Mouse (Mus musculus): ENCODE measurements around the gene Ralb.

Gene Ralb

DNA sequence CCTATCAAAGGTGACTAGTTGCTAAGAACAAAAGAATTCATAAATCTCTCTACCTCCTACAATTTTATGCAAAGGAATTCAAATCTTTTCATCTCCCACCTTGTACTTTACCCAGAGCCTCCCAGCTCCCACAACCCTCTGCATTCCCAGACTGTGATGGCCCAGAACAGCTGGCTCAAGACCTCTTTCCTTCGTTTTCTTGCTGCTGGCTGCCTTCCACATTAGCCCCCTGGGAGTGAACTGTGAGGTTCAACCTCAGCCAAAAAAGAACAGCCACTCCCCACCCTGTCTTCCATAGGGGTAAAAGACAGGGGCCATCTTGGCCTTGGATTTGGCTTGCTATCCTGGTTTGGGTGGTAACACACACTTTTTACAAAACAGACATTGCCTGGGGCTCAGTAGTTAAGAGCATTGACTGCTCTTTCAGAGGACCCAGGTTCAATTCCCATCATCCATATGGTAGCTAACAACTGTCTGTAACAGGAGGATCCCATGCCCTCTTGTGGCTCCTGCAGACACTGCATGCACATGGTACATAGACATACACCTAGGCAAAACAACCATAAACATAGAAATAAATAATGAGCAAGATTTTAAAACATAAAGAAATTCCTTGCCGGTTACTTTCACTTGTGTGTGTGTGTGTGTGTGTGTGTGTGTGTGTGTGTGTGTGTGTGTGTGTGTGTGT, 10.4 kb downstream of the Ralb start:
- DNase-seq (ENCODE audit: low read depth, low spot score), result no peak

DNA sequence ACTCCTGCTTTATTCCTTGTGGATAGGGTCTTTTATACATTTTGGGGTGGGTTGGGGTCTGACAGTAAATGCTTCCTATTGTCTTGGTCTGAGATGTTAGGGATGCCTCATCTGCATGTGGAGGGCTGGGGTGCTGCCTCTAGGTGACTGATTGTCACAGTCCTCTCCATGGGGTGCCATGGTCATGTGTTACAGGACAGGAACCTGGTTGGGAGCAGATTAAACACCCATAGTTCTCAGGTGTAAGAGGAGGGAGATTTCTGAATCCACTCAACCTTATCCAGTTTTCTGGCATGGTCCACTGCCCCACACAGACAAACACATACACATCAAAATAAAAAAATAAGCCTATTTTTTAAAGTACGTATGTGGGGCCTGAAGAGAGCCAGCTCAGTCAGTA, 12.1 kb downstream of the Ralb start:
- DNase-seq (ENCODE audit: low read depth, low spot score), result no peak

DNA sequence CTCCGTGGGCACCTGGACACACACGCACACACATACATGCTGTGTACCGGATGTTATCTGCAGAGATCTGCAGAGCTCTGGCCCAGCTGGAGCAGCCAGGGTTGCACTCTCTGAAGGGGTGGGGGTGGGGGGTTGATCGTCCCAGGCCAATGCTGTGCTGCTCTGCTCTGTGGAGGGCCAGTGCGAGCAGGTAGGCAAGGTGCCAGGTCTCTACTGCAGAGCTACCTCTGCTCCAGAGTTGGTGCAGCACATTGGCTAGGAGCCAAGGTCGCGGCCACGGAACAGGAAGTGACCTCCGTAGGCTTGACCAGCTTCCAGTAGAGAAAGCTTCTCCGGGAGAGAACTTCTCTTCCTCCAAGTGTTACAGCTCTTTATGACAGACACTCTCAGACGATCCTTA, 12.5 kb downstream of the Ralb start:
- no peak for DNase-seq (ENCODE audit: low read depth, low spot score)

DNA sequence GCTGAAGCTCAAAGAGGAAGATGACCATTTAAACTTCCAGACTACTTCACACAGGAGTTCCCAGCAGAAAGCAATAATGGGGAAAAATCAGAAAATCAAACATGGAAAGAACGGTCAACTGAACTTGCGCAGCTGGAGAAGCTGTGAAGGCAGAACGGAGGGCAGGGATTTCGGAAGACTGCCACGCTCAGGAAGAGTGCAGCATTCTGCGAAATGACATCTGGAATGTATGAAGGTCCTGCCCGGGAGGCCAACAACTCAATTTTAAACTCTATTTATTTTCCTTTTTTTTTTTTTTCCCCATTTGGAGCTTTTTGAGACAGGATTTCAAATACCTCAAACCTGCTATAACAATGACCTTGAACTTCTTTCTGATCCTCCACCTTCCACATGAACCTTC, 13.8 kb downstream of the Ralb start:
- no peak for DNase-seq (ENCODE audit: low read depth, low spot score)

DNA sequence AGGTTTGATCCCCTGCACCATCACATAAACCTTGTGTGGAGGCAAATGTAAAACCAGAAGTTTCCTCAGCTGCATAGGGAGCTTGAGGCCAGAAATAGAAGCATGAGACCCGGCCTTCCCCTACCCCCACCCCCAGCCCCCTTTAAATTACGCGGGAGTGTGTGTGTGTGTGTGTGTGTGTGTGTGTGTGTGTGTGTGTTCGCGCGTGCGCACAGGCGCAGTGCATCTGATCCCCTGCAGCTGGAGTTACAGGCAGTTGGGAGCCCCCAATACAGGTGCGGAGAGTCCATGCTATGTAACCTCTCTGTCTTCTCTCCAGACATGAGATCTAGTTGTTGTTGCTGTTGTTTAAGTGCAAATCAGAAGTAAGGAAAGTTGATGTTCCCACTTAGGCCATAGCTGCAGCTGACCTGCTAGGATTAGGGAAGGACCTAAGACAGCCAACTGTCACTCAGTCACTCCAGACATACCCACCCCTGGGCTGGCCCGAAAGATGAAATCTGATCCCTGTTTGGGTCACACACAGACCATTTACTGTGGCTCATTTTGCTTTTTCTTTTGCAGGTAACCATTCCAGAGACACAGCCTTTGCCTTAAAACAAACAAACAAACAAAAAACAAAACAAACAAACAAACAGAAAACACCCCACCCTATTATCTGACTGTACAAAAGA, 16.5 kb downstream of the Ralb start:
- DNase-seq (ENCODE audit: low read depth, low spot score), result no peak

DNA sequence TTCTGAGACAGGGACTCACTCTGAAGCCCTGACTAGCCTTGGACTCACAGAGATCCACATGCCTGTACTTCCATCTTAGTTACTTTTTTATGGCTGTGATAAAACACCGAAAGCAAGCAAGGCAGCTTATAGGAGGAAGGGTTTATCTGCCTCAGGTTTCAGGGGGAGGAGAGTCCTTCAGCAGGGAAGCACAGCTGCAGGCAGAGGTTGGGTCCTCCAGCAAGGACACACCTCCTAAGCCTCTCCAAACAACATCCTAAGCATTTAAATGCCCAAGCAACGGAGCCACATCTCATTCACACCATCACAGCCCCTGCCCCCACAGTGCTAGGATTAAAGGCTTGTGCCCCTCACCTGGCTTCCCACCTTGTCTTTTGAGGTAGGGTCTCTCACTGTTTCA, 18.8 kb downstream of the Ralb start:
- no peak for DNase-seq (ENCODE audit: low read depth, low spot score)

DNA sequence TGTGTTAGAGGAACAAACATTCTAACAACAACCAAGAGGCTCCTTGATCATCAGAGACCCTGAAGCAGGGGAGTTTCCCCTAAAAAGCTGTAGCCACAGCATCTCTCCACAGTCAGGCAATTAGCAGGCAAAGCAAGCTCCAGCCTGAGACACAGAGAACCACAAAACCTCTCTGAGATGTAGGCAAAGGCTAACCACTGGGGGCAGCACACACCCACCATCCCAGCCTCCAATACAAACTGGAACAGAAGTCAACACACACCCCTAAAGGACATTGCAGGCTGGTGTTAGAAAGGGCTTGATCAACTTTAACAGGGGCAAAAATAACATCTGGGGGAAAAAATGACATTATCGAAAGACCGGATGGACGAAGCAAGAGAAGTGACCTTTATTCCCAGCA, 20.1 kb downstream of the Ralb start:
- no peak for DNase-seq (ENCODE audit: low read depth, low spot score)

DNA sequence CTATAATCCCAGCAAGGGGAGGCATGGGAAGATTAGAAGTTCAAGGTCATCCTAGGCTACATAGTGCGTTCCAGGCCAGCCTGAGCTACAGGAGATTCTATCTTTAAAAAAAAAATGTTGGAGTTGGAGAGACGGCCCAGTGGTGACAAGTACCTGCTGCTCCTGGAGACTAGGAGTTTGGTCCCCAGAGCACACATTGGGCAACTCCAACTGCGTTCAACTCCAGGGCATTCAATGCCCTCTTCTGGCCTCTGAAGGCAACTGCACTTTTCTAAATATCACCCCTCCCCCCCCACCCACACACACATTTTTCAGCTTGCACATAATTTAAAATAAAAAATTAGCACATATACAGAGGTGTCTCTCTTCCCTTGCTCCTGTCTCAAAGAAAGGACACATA, 21.7 kb downstream of the Ralb start:
- no peak for DNase-seq (ENCODE audit: low read depth, low spot score)

DNA sequence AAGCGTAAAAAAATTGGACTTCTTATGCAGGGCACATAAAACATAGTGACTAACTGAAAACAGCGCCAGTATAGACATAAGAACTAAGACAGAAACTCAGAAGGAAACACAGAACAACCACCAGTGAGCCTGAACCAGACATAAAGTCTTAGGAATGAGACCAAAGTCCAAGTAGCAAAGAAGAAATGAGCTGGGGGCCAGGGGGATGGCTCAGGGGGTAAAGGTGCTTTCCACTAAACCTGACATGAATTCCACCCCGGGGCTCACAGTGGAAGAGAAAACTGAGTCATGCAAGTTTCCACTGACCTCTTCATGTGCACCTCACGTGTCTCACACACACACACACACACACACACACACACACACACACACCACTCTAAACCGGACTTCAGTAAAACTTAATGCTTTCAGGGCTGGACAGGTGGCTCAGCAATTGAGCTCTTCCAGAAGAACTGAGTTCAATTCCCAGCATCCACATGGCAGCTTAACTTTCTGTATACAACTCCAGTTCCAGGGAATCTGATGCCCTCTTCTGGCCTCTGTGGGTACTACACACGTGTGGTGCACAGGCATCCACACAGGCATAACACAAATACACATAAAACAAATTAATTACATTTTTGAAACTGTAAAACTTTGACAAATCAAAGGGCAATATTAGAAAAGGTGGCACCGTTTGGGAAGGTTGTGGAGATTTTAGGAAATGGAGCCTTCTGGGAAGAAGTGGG, 23.2 kb downstream of the Ralb start:
- no peak for DNase-seq (ENCODE audit: low read depth, low spot score)

DNA sequence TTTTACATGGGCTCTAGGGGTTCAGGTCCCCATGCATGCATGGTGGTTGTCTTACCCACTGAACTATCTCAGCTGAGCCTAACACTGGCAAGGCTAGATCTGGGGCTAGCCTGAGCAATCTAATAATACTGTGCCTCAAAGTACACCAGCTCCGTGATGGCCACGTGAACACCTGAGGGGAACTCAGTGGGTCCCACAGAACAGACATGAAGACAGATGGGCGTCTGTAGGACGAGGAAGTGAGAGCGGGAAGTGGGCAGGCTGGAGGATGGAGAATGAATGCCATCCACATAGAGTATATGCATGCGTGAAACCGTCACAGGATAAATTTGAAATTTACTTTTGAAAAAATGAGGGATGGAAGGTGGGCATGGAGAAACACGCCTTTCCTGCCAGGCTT, 23.9 kb downstream of the Ralb start:
- DNase-seq (ENCODE audit: low read depth, low spot score), result no peak

DNA sequence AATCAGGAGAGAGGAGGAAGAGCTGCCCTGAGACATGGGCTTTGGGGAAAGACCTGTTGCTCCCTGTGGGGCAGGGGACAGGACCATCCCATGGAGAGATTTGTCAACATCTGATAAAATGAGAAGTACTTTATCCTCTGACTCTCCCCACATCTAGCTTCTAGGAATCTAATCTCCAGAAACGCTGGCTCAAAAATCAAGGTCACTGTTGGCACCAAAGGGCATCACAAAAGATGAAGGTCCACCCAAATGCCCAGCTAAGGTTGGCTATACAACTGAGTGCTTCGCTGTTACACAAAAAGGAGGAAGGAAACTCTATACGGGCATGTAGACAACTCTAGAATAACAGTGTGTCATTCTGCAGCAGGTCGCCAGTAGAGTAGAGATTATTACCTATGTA, 25.0 kb downstream of the Ralb start:
- DNase-seq (ENCODE audit: low read depth, low spot score), result no peak

DNA sequence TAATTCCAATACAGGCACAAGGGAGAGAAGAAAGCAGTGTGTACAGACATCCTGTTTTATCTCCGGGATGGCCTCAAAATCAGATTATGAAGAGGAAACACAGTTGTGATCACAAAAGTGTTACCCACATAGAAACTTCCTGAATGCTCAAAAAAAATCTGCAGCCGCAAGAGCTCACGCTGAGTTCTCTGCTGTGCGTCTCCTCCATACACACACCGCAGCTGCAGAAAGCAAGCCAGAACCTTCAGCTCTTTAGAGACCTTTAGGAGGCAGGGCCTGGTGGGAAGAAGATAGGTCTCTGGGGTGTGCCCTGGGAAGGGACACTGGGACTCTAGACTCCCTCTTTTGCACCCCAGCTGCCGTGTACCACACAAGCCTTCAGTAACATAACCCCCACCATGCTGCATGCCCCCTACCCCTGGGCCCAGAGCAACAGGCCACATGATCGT, 27.7 kb downstream of the Ralb start:
- DNase-seq (ENCODE audit: low read depth, low spot score), result no peak

DNA sequence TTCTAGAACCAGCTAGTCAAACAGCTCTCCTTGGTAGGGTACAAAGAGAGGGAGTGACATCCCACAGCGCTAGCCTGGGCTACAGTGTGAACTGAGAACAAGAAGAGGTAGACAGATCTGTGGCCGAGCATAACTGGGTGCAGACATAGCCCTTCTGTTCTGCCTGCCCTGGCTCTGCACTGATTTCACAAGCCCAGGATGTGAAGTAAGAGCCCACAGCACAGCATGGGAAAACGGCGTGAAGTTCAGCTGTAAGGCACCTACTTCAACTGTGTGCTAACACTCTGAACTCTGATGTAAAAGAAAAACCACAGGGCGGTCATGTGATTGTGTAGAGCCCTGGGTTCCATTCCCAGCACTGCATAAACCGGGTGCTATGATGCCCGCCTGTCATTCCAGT, 29.9 kb downstream of the Ralb start:
- DNase-seq (ENCODE audit: low read depth, low spot score), result no peak

DNA sequence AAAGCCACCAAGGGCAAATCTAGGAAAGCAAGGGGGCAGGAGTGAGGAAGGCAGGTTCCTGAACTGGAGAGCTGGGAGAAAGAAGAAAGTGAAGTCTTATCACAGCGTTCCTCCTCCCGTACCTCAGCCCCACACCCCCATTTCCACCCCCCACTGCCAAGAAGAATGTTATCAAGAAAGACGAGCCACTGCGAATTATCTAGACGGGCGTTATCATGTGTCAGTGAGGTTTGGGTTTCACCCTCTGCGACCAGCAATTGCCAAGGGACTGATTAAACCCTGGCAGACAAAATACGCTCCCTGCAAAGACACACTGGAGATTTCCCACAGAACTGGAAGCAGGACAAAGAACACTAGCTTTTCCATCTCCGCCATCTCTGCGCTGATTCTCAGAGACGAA, 31.9 kb downstream of the Ralb start:
- no peak for DNase-seq (ENCODE audit: low read depth, low spot score)

DNA sequence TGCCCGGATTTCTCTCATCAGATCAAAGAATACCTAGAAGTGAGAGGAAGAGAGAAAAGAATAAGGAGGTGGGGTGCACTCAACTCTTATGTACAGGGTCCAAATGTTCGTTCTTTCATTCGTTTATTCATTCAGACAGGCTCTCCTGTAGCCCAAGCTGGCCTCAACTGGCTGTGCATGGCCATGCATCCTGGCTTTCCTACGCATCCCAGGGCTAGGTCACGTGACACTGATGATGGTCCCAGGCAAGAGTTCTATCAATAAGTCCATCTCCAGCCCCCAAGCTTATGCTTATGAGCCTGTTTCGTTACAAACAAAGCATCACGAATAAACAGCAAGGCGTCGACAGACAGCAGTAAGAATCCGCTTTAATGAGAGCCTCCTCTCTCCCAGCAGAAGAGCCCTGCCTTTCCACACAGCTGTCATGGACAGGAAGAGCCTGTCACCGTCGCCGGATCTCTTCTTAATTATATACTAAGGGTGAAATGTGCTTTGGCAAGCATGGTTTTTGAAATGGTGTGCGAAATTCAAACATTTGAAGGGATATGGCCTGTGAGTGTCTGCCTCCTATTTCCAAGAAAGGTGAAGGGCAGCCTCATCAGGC, 32.7 kb downstream of the Ralb start:
- no peak for DNase-seq (ENCODE audit: low read depth, low spot score)

DNA sequence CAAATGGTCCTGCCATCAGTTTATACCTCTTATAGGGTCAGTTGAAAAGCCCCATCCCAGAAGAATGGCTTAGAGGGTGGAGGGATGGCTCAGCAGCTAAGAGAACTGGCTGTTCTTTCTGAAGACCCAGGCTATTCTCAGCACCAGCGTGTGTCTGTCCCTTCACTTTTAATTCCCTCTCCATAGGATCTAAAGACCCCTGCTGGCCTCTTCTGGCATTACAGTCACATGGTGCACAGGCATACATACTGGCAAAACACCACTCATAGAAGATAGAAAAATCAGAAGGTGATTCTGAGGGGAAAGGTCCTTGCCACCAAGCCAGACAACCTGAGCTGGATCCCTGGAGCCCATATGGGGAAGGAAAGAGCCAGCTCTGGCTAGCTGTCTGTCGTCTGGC, 41.2 kb downstream of the Ralb start:
- DNase-seq (ENCODE audit: low read depth, low spot score), result peak; percentile 5

DNA sequence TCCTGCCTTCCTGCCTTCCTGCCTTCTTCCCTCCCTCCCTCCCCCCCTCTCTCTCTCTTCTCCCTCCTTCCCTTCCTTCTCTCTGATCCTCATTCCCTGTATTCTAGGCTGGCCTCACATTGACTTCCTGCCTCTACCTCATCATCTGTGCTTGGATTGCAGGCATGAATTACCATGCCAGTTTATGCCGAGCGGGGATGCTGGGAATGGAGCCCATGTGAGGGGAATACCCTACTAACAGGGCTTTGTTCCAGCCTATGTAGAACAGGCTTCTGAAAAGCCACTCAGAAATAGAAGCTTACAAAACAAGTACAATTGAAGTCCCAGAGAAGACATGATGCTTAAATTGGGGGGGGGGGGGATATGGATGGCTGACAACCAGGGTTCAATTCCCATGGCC, 44.5 kb downstream of the Ralb start:
- no peak for DNase-seq (ENCODE audit: low read depth, low spot score)

DNA sequence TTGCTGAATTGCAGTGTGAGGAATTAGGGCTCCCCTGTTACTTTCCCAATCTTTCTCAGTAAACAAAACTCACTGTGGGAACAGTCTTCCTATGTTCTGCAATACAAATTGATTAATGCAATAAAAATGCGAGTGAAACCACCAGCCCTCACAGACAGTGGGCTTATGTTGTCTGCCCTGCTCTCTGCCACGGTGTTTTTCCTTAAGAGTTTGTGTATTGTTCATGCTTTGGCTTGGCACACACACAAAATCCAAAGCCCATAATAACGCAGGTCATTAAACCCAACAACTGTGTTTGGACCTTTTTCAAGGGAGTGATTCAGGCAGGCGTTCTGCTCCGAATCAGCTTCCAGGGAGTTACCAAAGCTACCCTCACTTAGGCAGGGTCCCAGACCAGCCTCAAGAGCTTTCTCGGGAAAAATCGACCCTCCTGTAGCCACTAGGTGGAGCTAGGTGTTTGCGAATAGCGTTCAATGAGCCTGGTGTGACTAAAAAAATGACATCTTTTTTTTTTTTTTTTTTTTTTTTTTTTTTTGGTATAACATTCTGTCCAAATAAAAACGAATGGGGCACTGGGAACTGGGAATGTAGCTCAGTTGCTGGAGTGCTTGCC, 46.5 kb downstream of the Ralb start:
- no peak for DNase-seq (ENCODE audit: low read depth, low spot score)

DNA sequence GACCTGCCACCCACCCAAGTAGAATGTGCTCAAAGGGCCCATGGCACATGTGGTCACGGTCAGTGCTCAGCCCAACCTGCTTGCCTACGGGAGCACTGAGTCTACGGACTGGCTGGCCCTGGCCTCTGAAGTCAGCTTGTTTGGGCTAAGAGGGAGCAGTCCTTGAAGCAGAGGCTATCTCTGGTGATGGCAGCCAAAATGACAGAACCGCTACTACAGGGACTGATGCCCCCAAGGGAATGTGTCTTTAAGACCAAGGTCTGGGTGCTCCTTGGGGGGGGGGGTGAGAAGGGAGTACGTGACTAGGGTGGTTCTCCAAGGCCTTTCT, 47.1 kb downstream of the Ralb start:
- DNase-seq (ENCODE audit: low read depth, low spot score), result no peak

DNA sequence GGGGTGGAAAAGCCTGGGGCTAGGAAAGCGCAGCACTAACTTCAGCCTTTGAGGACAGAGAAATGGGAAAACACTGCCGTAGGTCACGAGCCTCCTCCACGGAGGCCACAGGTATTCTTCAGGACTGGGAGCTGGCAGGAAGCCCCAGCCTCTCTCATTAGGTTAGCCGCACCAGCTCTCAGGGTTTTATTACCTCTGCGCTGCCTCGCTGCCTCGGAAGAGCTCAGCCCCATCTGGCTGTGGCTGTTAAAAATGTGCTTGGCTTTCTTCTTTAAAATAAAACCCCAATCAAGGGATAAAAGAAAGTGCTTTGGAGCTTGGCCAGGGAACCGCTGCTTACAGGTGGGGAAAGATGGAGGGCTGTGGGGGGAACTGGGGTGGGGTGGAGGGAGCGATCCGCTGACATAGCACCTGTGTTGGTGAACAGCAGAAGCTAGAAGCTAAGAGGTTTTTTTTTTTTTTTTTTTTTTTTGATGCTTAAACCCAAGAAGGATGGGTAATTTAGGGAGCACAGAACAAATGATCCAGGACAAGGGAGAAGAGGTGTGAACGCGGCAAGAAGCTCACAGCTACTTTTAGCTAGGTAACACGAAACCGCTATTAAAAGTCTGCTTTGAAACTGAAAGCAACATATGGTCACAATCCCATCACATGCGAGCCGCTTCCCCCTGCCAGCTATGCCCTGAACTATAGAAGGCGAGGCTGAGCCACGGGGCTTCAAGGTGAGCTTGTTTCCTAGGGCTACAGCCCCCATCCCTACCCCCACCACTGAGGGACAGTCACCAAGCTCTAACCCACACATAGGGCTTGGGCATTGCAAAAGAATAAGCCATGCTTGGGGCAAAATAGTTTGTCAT, 47.7 kb downstream of the Ralb start:
- no peak for DNase-seq (ENCODE audit: low read depth, low spot score)

DNA sequence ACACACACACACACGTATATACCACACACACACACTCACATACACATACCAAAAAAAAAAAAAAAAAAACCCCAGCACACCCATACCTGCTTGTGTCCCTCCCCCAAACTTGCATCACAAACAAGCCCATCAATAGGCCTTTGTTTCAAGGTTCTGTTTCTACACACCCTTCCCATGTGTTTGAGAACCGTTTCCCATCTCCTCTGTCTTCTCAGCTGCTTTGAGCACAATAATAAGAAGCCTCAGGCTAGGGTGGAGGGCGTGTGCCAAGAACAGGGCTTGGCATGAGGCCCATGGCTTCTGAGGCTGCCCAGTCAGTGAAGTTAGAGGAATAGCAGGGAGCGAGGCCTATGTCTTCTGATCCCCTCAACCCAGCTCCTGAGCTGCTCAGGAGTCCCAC, 50.9 kb downstream of the Ralb start:
- no peak for DNase-seq (ENCODE audit: low read depth, low spot score)

All from c-Kit-negative CD71-positive TER-119-positive erythroid progenitor cells, embryonic 14.5 days (primary cell).